Mouse (Mus musculus): ENCODE results near the gene Gse1.

DNA sequence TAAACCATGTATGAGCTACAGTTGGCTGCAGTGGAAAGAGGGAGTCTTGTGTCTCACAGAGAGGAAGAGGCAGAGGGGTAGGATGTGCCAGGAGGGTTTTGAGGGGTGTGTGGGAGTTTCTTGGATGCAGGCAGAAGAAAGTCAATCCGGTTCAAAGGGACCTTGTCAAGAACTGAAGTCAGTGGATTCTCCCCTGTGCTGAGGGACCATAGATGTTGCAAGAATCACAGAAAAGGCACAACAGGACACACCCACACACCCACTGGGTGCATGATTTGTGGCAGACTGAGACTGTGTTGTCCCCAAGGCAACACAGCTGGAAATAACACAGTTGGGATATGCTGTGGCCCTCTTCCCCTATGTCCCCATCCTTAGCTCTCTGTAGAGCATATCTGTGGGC, 209.0 kb downstream of the Gse1 start:
- TF ChIP-seq CTCF (IDR thresholded peaks at IDR 0.05; ENCODE audit: control insufficient read depth, insufficient read depth, low read length) (no peak), POLR2A (IDR thresholded peaks at IDR 0.05; ENCODE audit: borderline replicate concordance, control insufficient read depth, low read depth, low read length) (no peak)
